ENCODE assay signal across 20 mouse cellular contexts in the genomic region with DNA sequence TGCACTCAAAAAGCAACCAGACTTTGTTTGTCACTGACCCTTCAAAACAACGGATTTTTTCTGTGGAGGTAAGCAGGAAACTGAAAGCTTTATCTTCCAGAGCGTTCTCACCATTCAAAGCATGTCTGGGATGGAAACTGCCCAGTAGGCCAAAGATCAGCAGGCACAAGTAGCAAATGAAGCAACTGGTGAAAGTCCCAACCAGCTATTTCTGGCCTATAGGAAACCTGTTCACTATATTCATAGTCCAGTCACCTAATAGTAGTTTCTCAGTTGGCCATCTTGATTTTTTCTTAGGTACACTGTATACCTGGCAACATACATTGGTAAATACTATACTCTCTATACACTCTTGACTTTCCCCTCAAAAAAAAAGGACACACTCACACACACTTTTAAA. TPM values are rescaled to one million over a fixed set of nuclear protein-coding genes. Genes with fewer than 3 reads are reported as not detected.
A peak's percentile ranks its signal among the peaks of the same experiment; 100 is the strongest.
DNase-seq lines count a peak whose midpoint lies in the region; ATAC-seq lines count a peak whose summit lies in the region.
"Had no signal": no experiment of that assay in that cellular context is flagged by ENCODE, and none has a peak within 500 bp of the region (broad histone marks: within the 10 kb centered on the region; RNA-seq: fewer than 3 reads in every experiment).

No protein-coding gene starts in this region.

- intact Hi-C loops in heart, postnatal 25 days (cut with DNase I): no loop called here

- ATAC-seq in heart, embryonic 12.5 days (ENCODE audit: insufficient number of reproducible peaks, low FRiP score): no peak
- 0 out of 2 replicates have a peak, but pooled peaks have one; percentile 49 for ATAC-seq in liver, embryonic 15.5 days (ENCODE audit: insufficient read depth)
- no peak for ATAC-seq in inflammation-experienced regulatory T-cells, adult 6 months

- H3K4me3 ChIP-seq in heart, embryonic 12.5 days: no peak overlapping the region
- no peak overlapping the region for H3K4me3 ChIP-seq in brown adipose tissue, adult 24 weeks (ENCODE audit: insufficient read depth, low read depth, low read length)
- no peak overlapping the region for H3K4me3 ChIP-seq in liver, embryonic 15.5 days (replicated peaks)
- H3K4me3 ChIP-seq: forebrain, embryonic 12.5 days; midbrain, embryonic 12.5 days had no signal

- H3K4me2 ChIP-seq in heart, embryonic 12.5 days: no peak overlapping the region
- peak overlapping the region; percentile 35; the same call in 1 of the 2 replicates for H3K4me2 ChIP-seq in liver, embryonic 15.5 days
- H3K4me2 ChIP-seq: forebrain, embryonic 12.5 days; midbrain, embryonic 12.5 days had no signal

- no peaks in the 10 kb centered on the region for H3K9me3 ChIP-seq in heart, embryonic 12.5 days (replicated peaks)
- H3K9me3 ChIP-seq in liver, embryonic 15.5 days (replicated peaks): no peaks in the 10 kb centered on the region
- H3K9me3 ChIP-seq: forebrain, embryonic 12.5 days; G1E; midbrain, embryonic 12.5 days had no signal

- no peaks in the 10 kb centered on the region for H3K27me3 ChIP-seq in heart, embryonic 12.5 days (replicated peaks)
- H3K27me3 ChIP-seq in liver, embryonic 15.5 days: peaks cover 4% of the 10 kb centered on the region; the same call in 1 of the 2 replicates
- H3K27me3 ChIP-seq: forebrain, embryonic 12.5 days; midbrain, embryonic 12.5 days had no signal

- no peak overlapping the region for H3K9ac ChIP-seq in heart, embryonic 12.5 days
- H3K9ac ChIP-seq in liver, embryonic 15.5 days: no peak overlapping the region
- H3K9ac ChIP-seq: forebrain, embryonic 12.5 days; midbrain, embryonic 12.5 days had no signal

- no peaks in the 10 kb centered on the region for H3K36me3 ChIP-seq in heart, embryonic 12.5 days
- H3K36me3 ChIP-seq in liver, embryonic 15.5 days (replicated peaks): no peaks in the 10 kb centered on the region
- H3K36me3 ChIP-seq: forebrain, embryonic 12.5 days; G1E; midbrain, embryonic 12.5 days had no signal

- DNase-seq in heart, postnatal 25 days (ENCODE audit: low spot score): no peak
- peak; percentile 38 to 43 for DNase-seq in kidney, adult 8-10 months
- no peak for DNase-seq in kidney, adult 18-20 months
- no peak for DNase-seq in right cerebral cortex, postnatal 36 days (ENCODE audit: low spot score in 2 of 2)
- DNase-seq: adrenal gland, adult 2 months; cerebellum, adult 9-10 months; layer of hippocampus, adult 9-11 months; lung, adult 18-20 months; right cerebral cortex, adult 18-20 months; thymus, postnatal 25 days had no signal

- H3K4me1 ChIP-seq in heart, embryonic 12.5 days (replicated peaks): peaks cover 64% of the 10 kb centered on the region
- peaks cover 10% of the 10 kb centered on the region for H3K4me1 ChIP-seq in brown adipose tissue, adult 24 weeks (ENCODE audit: control insufficient read depth, insufficient read depth, insufficient read length, low read length)
- 0 out of 2 replicates have a peak, but pooled peaks cover 3% of the 10 kb centered on the region for H3K4me1 ChIP-seq in liver, embryonic 15.5 days (replicated peaks)

- 14% methylated on average over 2 of the region's 2 CpGs for WGBS in heart, embryonic 12.5 days
- 34% methylated on average over 2 of the region's 2 CpGs for WGBS in liver, embryonic 15.5 days (ENCODE audit: insufficient replicate concordance)

- H3K27ac ChIP-seq in heart, embryonic 12.5 days (ENCODE audit: poor library complexity, severe bottlenecking): peak overlapping the region; percentile 37; the same call in 1 of the 2 replicates
- H3K27ac ChIP-seq in brown adipose tissue, adult 24 weeks (replicated peaks; ENCODE audit: low read depth, low read length): peak overlapping the region; percentile 80
- peak overlapping the region; percentile 59; the same call in 1 of the 2 replicates for H3K27ac ChIP-seq in liver, embryonic 15.5 days (replicated peaks)
- H3K27ac ChIP-seq: forebrain, embryonic 12.5 days; macrophage; midbrain, embryonic 12.5 days had no signal

RNA-seq across cellular contexts. Expression of a gene that starts 13.2 kb away (rescaled TPM):
- polyA plus RNA-seq in heart, embryonic 12.5 days (2016; fragmentation: Nextera tagmentation; extraction: Ambion mirVana): 53.9 and 58.0 TPM in 2 replicates
- total RNA-seq in heart, postnatal 25 days (2021): 10 to 100 TPM; 71.8 to 77.5 TPM
- 20.5 and 21.8 TPM in 2 replicates for polyA plus RNA-seq in brown adipose tissue, adult 24 weeks (2012; ENCODE audit: insufficient read depth, insufficient read length, missing spikeins)
- 4.0 and 5.3 TPM in 2 replicates for polyA plus RNA-seq in liver, embryonic 15.5 days (2015; fragmentation: Nextera tagmentation; extraction: Ambion mirVana)
- polyA plus RNA-seq in inflammation-experienced regulatory T-cells, adult 6 months (2017; shearing (Covaris generic)): under 1 TPM; 0.36 to 0.40 (median 0.40) TPM
- polyA plus RNA-seq: G1E had no signal

RNA-seq across cellular contexts. Expression of a gene that starts 32.7 kb away (rescaled TPM):
- polyA plus RNA-seq in heart, embryonic 12.5 days (2016; fragmentation: Nextera tagmentation; extraction: Ambion mirVana): not detected in 2 replicates
- not detected for total RNA-seq in heart, postnatal 25 days (2021)
- polyA plus RNA-seq in brown adipose tissue, adult 24 weeks (2012; ENCODE audit: insufficient read depth, insufficient read length, missing spikeins): not detected in 2 replicates
- not detected in 2 replicates for polyA plus RNA-seq in liver, embryonic 15.5 days (2015; fragmentation: Nextera tagmentation; extraction: Ambion mirVana)
- polyA plus RNA-seq in inflammation-experienced regulatory T-cells, adult 6 months (2017; shearing (Covaris generic)): not detected
- total RNA-seq: adrenal gland, adult 2 months; G1E; heart, postnatal 10 days; left cerebral cortex, postnatal 14 days had no signal
- polyA plus RNA-seq: adrenal gland, adult 2 months; forebrain, embryonic 12.5 days; G1E; macrophage; midbrain, embryonic 12.5 days had no signal

Comparison
In these comparisons a context has a peak if more than half of its experiments do, and no peak if none do; other contexts are left out.
1. DNase-seq: peak in kidney, adult 8-10 months (2 of 2); none in heart, postnatal 25 days (single experiment), kidney, adult 18-20 months (single experiment) and right cerebral cortex, postnatal 36 days (0 of 2).
2. Peak in every context shown above with its lines, with median percentiles within 50 percentile points of each other: H3K27ac ChIP-seq.